Mouse (Mus musculus) ES-E14 (cell line): ENCODE measurements around the gene Mapkapk3. TPM values are rescaled to one million over a fixed set of nuclear protein-coding genes. Genes with fewer than 3 reads are reported as not detected.

Experiments used
- DNase-seq: peaks from one replicate; pipeline ENCODE4 v3.0.0-alpha.2; 2013; ENCODE audit warnings: low read depth, low spot score
- H3K27ac ChIP-seq: 2 replicates; pipeline ENCODE4 v1.5.1; 2012; ENCODE audit warnings: low read depth, mild to moderate bottlenecking, low read length, moderate library complexity, mixed read lengths; ENCODE audit not compliant: poor library complexity, insufficient read depth, severe bottlenecking
- H3K36me3 ChIP-seq: 2 replicates; pipeline ENCODE4 v1.6.1; 2012; ENCODE audit warnings: mild to moderate bottlenecking, low read length, moderate library complexity, mixed read lengths; ENCODE audit not compliant: control insufficient read depth, poor library complexity, insufficient read depth, severe bottlenecking
- H3K4me1 ChIP-seq, 2 experiments: fragments of 150-350 bp in 1 of 2; sonication (generic) in 1 of 2; 2 replicates each; pipeline ENCODE4 v1.6.1; 2012; ENCODE audit warnings: low read length in 2 of 2, mild to moderate bottlenecking in 1 of 2, mixed read lengths in 1 of 2; ENCODE audit not compliant: control insufficient read depth in 2 of 2, insufficient read depth in 2 of 2, poor library complexity in 1 of 2
- H3K4me3 ChIP-seq, 2 experiments: fragments of 150-350 bp in 1 of 2; sonication (generic) in 1 of 2; 2 replicates each; pipeline ENCODE4 v1.5.1; 2012; ENCODE audit warnings: low read length in 2 of 2, low read depth in 1 of 2, mild to moderate bottlenecking in 1 of 2, mixed read lengths in 1 of 2; ENCODE audit not compliant: insufficient read depth in 1 of 2, poor library complexity in 1 of 2, severe bottlenecking in 1 of 2
- H3K9ac ChIP-seq: 2 replicates; pipeline ENCODE4 v1.6.1; 2012; ENCODE audit warnings: low read depth, mild to moderate bottlenecking, low read length, mixed read lengths; ENCODE audit not compliant: poor library complexity, insufficient read depth, severe bottlenecking
- H3K9me3 ChIP-seq: fragments of 150-350 bp; sonication (generic); 2 replicates; pipeline ENCODE4 v1.6.1; 2012; ENCODE audit warnings: low read depth, mild to moderate bottlenecking, low read length; ENCODE audit not compliant: control insufficient read depth, insufficient read depth
- CHD2 ChIP-seq: IDR thresholded peaks from 2 replicates; pipeline ENCODE4 v1.6.1; 2014; ENCODE audit warnings: mild to moderate bottlenecking, low read depth, low read length, inconsistent platforms
- HCFC1 ChIP-seq: IDR thresholded peaks from 2 replicates; pipeline ENCODE4 v1.6.1; 2012; ENCODE audit warnings: low read length, inconsistent platforms, borderline replicate concordance; ENCODE audit not compliant: insufficient read depth
- MAFK ChIP-seq: IDR thresholded peaks from 2 replicates; pipeline ENCODE4 v1.6.1; 2014; ENCODE audit warnings: mild to moderate bottlenecking, low read depth, low read length, inconsistent platforms; ENCODE audit not compliant: insufficient read depth
- ZC3H11A ChIP-seq: IDR thresholded peaks from 2 replicates; pipeline ENCODE4 v1.6.1; 2012; ENCODE audit warnings: low read depth, mild to moderate bottlenecking, inconsistent platforms, low read length, borderline replicate concordance
- ZNF384 ChIP-seq: IDR thresholded peaks from 2 replicates; pipeline ENCODE4 v1.6.1; 2012; ENCODE audit warnings: low read depth, low read length, inconsistent platforms
- in situ Hi-C, 2 experiments: fragments of 600-800 bp; cut with MboI; formaldehyde crosslinking; loops; one replicate each; pipeline ENCODE4 v1.15.1; 2025; ENCODE audit warnings: low sequenced_read_pairs in 2 of 2, inconsistent platforms in 1 of 2; ENCODE audit not compliant: unreplicated experiment in 2 of 2
- total RNA-seq: library from RNA; depleted of rRNA; stranded (reverse); fragments of 300-350 nt; gene quantifications from 2 replicates; pipeline ENCODE4 v1.2.3, GENCODE M21; 2012

Gene Mapkapk3
- total RNA-seq, 1 experiment, result 25.7 TPM

DNA sequence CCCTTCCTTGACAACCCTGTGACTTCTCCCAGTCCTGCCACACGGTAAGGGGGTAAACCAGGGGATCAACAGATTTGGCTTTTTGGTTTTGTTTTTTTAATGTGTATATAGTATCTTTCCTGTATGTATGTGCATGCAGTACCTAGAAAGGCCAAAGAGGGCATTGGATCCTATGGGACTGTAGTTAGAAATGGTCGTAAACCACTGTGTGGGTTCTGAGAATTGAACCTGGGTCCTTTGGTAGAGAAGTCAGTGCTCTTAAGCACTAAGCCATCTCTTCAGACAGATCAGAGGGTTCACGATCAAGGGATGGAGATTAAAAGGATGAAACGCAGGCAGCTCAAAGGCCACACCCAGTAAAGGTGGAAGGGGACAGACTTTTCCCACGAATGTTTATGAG lies 45.4 kb upstream of the Mapkapk3 start:
- Histone ChIP-seq H3K4me3 (no peak overlapping the region), H3K36me3 (peaks cover 4% of the 10 kb centered on the region; the same call in 1 of the 2 replicates), H3K27ac (no peak overlapping the region), H3K9me3 (no peaks in the 10 kb centered on the region), H3K4me1 (no peaks in the 10 kb centered on the region; a peak in 1 of 4 replicates), H3K9ac (no peak overlapping the region)
- in situ Hi-C loops, result no loop called here
- TF ChIP-seq MAFK (no peak), HCFC1 (no peak), ZC3H11A (no peak), CHD2 (no peak), ZNF384 (no peak)
- no peak for DNase-seq

- Histone ChIP-seq H3K27ac (no peak overlapping the region), H3K36me3 (peaks cover 4% of the 10 kb centered on the region; the same call in 1 of the 2 replicates), H3K9ac (no peak overlapping the region), H3K4me1 (peaks cover 0 to under 1% of the 10 kb centered on the region in 2 experiments; a peak in 2 of 4 replicates), H3K4me3 (no peak overlapping the region), H3K9me3 (no peaks in the 10 kb centered on the region)
- no peak for TF ChIP-seq ZNF384
- DNase-seq, result no peak
- in situ Hi-C loops, result no loop called here
Measured at GRCm38 (mm10) chr9:107334356-107334755, 44.7 kb upstream of the Mapkapk3 start.

GRCm38 (mm10) chr9:107333686-107334085 lies 44.0 kb upstream of the Mapkapk3 start:
- Histone ChIP-seq H3K36me3 (peaks cover 8% of the 10 kb centered on the region; the same call in 1 of the 2 replicates), H3K9me3 (no peaks in the 10 kb centered on the region), H3K4me3 (no peak overlapping the region), H3K4me1 (peaks cover 0 to 6% of the 10 kb centered on the region in 2 experiments; a peak in 2 of 4 replicates), H3K9ac (no peak overlapping the region), H3K27ac (no peak overlapping the region)
- in situ Hi-C loops, result no loop called here
- DNase-seq, result no peak
- TF ChIP-seq HCFC1, result no peak
- no peak for TF ChIP-seq ZNF384
- TF ChIP-seq CHD2, result no peak
- no peak for TF ChIP-seq ZC3H11A

- in situ Hi-C loops, result no loop called here
- no peak for TF ChIP-seq HCFC1
- TF ChIP-seq CHD2, result no peak
- no peak for TF ChIP-seq ZC3H11A
- no peak for TF ChIP-seq MAFK
- TF ChIP-seq ZNF384, result no peak
- peaks cover 0 to 24% of the 10 kb centered on the region in 2 experiments; a peak in 1 of 4 replicates for H3K4me1 ChIP-seq
- H3K9ac ChIP-seq, result no peak overlapping the region
- no peak for DNase-seq
- H3K36me3 ChIP-seq, result peaks cover 17% of the 10 kb centered on the region; the same call in 1 of the 2 replicates
- H3K4me3 ChIP-seq, result no peak overlapping the region
- H3K9me3 ChIP-seq, result no peaks in the 10 kb centered on the region
- no peak overlapping the region for H3K27ac ChIP-seq
Measured at GRCm38 (mm10) chr9:107330791-107331190, 41.1 kb upstream of the Mapkapk3 start.
